Comparison of ENCODE assay signal across 7 mouse cellular contexts in the genomic region with DNA sequence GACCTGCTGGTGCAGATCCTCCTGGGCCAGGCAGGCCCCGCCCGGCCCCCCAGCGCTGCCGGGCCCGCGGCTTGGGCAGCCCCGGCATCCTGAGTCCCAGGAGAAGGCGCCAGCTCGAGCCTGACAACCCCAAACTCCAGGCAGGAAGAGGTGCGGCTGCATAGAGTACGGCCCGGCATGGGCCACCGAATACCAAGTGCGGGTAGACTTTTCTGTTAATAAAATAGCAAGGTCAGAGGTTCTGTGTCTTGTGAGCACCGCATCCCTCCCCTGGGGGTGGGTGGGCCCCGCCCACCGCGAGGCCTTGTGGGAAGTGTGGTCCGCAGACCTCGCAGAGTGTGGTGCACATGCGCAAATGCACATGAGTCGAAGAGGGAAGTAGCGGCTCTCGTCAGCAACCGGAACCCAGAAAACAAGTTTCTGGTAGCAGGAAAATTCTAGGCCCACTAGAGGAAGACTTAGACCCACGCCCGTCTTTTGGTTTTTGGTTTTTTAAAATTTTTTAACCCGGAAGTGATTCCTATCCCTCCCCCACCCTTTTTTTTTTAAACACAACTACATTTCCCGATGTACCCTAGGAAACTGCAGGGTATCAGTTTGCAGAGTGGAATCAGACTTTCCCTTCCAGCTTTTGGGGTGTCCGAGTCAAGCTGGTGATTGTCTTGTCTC. TPM values are rescaled to one million over a fixed set of nuclear protein-coding genes. Genes with fewer than 3 reads are reported as not detected.
A peak's percentile ranks its signal among the peaks of the same experiment; 100 is the strongest.
DNase-seq lines count a peak whose midpoint lies in the region; ATAC-seq and TF ChIP-seq lines count a peak whose summit lies in the region.

No protein-coding gene starts in this region.

- peaks cover 6% of the 10 kb centered on the region; the same call in 1 of the 2 replicates for H3K36me3 ChIP-seq in intestine, postnatal 0 days (ENCODE audit: control insufficient read depth, insufficient read depth)
- peaks cover 5% of the 10 kb centered on the region for H3K36me3 ChIP-seq in midbrain, embryonic 12.5 days
- H3K36me3 ChIP-seq in small intestine, adult 2 months (ENCODE audit: control insufficient read depth, insufficient read depth, low read length), result peaks cover 4% of the 10 kb centered on the region

- H3K4me3 ChIP-seq in intestine, postnatal 0 days (ENCODE audit: low read depth, low read length), result peak overlapping the region; percentile 54
- peak overlapping the region; percentile 56 for H3K4me3 ChIP-seq in midbrain, embryonic 12.5 days
- H3K4me3 ChIP-seq in small intestine, adult 2 months (ENCODE audit: low read depth, low read length), result peak overlapping the region; percentile 77

- TF ChIP-seq CTCF in intestine, postnatal 0 days (IDR thresholded peaks at IDR 0.05; ENCODE audit: low read depth), result no peak
- TF ChIP-seq CTCF in small intestine, adult 2 months (IDR thresholded peaks at IDR 0.05; ENCODE audit: extremely low read depth, insufficient read length, insufficient replicate concordance, low read depth, low read length), result no peak

- intact Hi-C loops in left cerebral cortex, postnatal 4 days (cut with DNase I), result no loop called here

- H3K4me2 ChIP-seq in intestine, postnatal 0 days (replicated peaks; ENCODE audit: low read depth), result peak overlapping the region; percentile 93
- H3K4me2 ChIP-seq in midbrain, embryonic 12.5 days (replicated peaks), result peak overlapping the region; percentile 69

- TF ChIP-seq POLR2A in small intestine, adult 2 months (IDR thresholded peaks at IDR 0.05; ENCODE audit: low read depth, low read length), result peak; percentile 68; the same call in 1 of the 2 replicates

- under 1% methylated on average over 30 of the region's 30 CpGs for WGBS in intestine, postnatal 0 days
- WGBS in midbrain, embryonic 12.5 days, result under 1% methylated on average over 30 of the region's 30 CpGs
- WGBS in small intestine, adult 2 months, result under 1% methylated on average over 30 of the region's 30 CpGs

- peak overlapping the region; percentile 51 for H3K27ac ChIP-seq in intestine, postnatal 0 days (ENCODE audit: low read depth, low read length)
- H3K27ac ChIP-seq in midbrain, embryonic 12.5 days (replicated peaks), result peak overlapping the region; percentile 67
- H3K27ac ChIP-seq in small intestine, adult 2 months (ENCODE audit: insufficient read depth, low read depth, low read length), result peak overlapping the region; percentile 48

- 0 out of 2 replicates have a peak, but pooled peaks cover 4% of the 10 kb centered on the region for H3K4me1 ChIP-seq in intestine, postnatal 0 days (replicated peaks; ENCODE audit: control insufficient read depth, insufficient read depth, low read length)
- H3K4me1 ChIP-seq in midbrain, embryonic 12.5 days, result peaks cover 32% of the 10 kb centered on the region
- peaks cover 5% of the 10 kb centered on the region; the same call in 1 of the 2 replicates for H3K4me1 ChIP-seq in small intestine, adult 2 months (ENCODE audit: control insufficient read depth, insufficient read depth, insufficient read length, low read length)

- no peaks in the 10 kb centered on the region for H3K27me3 ChIP-seq in intestine, postnatal 0 days (replicated peaks; ENCODE audit: control insufficient read depth, insufficient read depth, low read length)
- H3K27me3 ChIP-seq in midbrain, embryonic 12.5 days, result peaks cover 41% of the 10 kb centered on the region
- H3K27me3 ChIP-seq in small intestine, adult 2 months (ENCODE audit: control insufficient read depth, insufficient read depth, low read length), result no peaks in the 10 kb centered on the region

- ATAC-seq in intestine, postnatal 0 days, result peak; percentile 80
- ATAC-seq in midbrain, embryonic 12.5 days (ENCODE audit: low FRiP score, low read depth), result peak; percentile 83

- H3K9me3 ChIP-seq in intestine, postnatal 0 days (ENCODE audit: control insufficient read depth), result no peaks in the 10 kb centered on the region
- H3K9me3 ChIP-seq in midbrain, embryonic 12.5 days, result no peaks in the 10 kb centered on the region

- DNase-seq in adrenal gland, adult 8-10 months, result peak; percentile 95
- DNase-seq in embryo, embryonic 9.5 days (ENCODE audit: extremely low spot score), result peak; percentile 92
- DNase-seq in gonadal fat pad, adult 2 months (ENCODE audit: low read depth), result peak; percentile 54
- DNase-seq in left cerebral cortex, postnatal 4 days, result peak; percentile 95

- H3K9ac ChIP-seq in intestine, postnatal 0 days (ENCODE audit: low read depth, low read length), result peak overlapping the region; percentile 55
- peak overlapping the region; percentile 55 for H3K9ac ChIP-seq in midbrain, embryonic 12.5 days (replicated peaks)

RNA-seq across cellular contexts. Expression of gene 1700067K01Rik, which starts 3.4 kb away (rescaled TPM):
- under 1 TPM in 2 of 4 experiments, not detected in 2; 0.49 TPM for total RNA-seq in adrenal gland, adult 8-10 months (2022)
- 0.28 TPM in 2 replicates for polyA plus RNA-seq in gonadal fat pad, adult 2 months (2012; rRNA removed)
- polyA plus RNA-seq in intestine, postnatal 0 days (2015; fragmentation: Nextera tagmentation; extraction: Ambion mirVana), result 0.68 and 0.86 TPM in 2 replicates
- total RNA-seq in left cerebral cortex, postnatal 4 days (2021), result 1 to 10 TPM in 1 of 2 experiments, under 1 TPM in 1; 0.46 to 1.1 TPM
- polyA plus RNA-seq in midbrain, embryonic 12.5 days (2016; fragmentation: Nextera tagmentation; extraction: Ambion mirVana), result 0.89 and 1.1 TPM in 2 replicates
- polyA plus RNA-seq in small intestine, adult 2 months (2012; rRNA removed), result 0.30 and 0.91 TPM in 2 replicates

RNA-seq across cellular contexts. Expression of gene Samd1, which starts 7.2 kb away (rescaled TPM):
- total RNA-seq in adrenal gland, adult 8-10 months (2022), result 10 to 100 TPM; 27.4 to 44.2 (median 34.9) TPM
- polyA plus RNA-seq in gonadal fat pad, adult 2 months (2012; rRNA removed), result 32.3 and 36.3 TPM in 2 replicates
- 3.5 and 4.5 TPM in 2 replicates for polyA plus RNA-seq in intestine, postnatal 0 days (2015; fragmentation: Nextera tagmentation; extraction: Ambion mirVana)
- 10 to 100 TPM; 82.8 to 83.9 TPM for total RNA-seq in left cerebral cortex, postnatal 4 days (2021)
- 7.7 and 9.7 TPM in 2 replicates for polyA plus RNA-seq in midbrain, embryonic 12.5 days (2016; fragmentation: Nextera tagmentation; extraction: Ambion mirVana)
- 17.1 and 35.1 TPM in 2 replicates for polyA plus RNA-seq in small intestine, adult 2 months (2012; rRNA removed)

RNA-seq across cellular contexts. Expression of gene 2210011C24Rik, which starts 7.3 kb away (rescaled TPM):
- total RNA-seq in adrenal gland, adult 8-10 months (2022), result under 1 TPM in 2 of 4 experiments, not detected in 2; 0.62 to 0.77 TPM
- 0.86 and 1.1 TPM in 2 replicates for polyA plus RNA-seq in gonadal fat pad, adult 2 months (2012; rRNA removed)
- 4.5 and 4.7 TPM in 2 replicates for polyA plus RNA-seq in intestine, postnatal 0 days (2015; fragmentation: Nextera tagmentation; extraction: Ambion mirVana)
- not detected for total RNA-seq in left cerebral cortex, postnatal 4 days (2021)
- not detected in 2 replicates for polyA plus RNA-seq in midbrain, embryonic 12.5 days (2016; fragmentation: Nextera tagmentation; extraction: Ambion mirVana)
- polyA plus RNA-seq in small intestine, adult 2 months (2012; rRNA removed), result 9.1 and 13.5 TPM in 2 replicates

RNA-seq across cellular contexts. Expression of gene Palm3, which starts 16.6 kb away (rescaled TPM):
- total RNA-seq in adrenal gland, adult 8-10 months (2022), result 1 to 10 TPM in 3 of 4 experiments, under 1 TPM in 1; 0.70 to 3.9 (median 2.3) TPM
- 0.49 and 1.0 TPM in 2 replicates for polyA plus RNA-seq in gonadal fat pad, adult 2 months (2012; rRNA removed)
- polyA plus RNA-seq in intestine, postnatal 0 days (2015; fragmentation: Nextera tagmentation; extraction: Ambion mirVana), result 0.30 and 0.39 TPM in 2 replicates
- 10 to 100 TPM; 13.2 to 15.5 TPM for total RNA-seq in left cerebral cortex, postnatal 4 days (2021)
- 3.5 and 3.9 TPM in 2 replicates for polyA plus RNA-seq in midbrain, embryonic 12.5 days (2016; fragmentation: Nextera tagmentation; extraction: Ambion mirVana)
- 0.11 and 0.15 TPM in 2 replicates for polyA plus RNA-seq in small intestine, adult 2 months (2012; rRNA removed)

RNA-seq across cellular contexts. Expression of gene Prkaca, which starts 31.9 kb away (rescaled TPM):
- 100 to 1,000 TPM; 240 to 263 (median 253) TPM for total RNA-seq in adrenal gland, adult 8-10 months (2022)
- 127 and 129 TPM in 2 replicates for polyA plus RNA-seq in gonadal fat pad, adult 2 months (2012; rRNA removed)
- 70.7 and 72.5 TPM in 2 replicates for polyA plus RNA-seq in intestine, postnatal 0 days (2015; fragmentation: Nextera tagmentation; extraction: Ambion mirVana)
- 100 to 1,000 TPM; 199 to 209 TPM for total RNA-seq in left cerebral cortex, postnatal 4 days (2021)
- polyA plus RNA-seq in midbrain, embryonic 12.5 days (2016; fragmentation: Nextera tagmentation; extraction: Ambion mirVana), result 193 and 207 TPM in 2 replicates
- polyA plus RNA-seq in small intestine, adult 2 months (2012; rRNA removed), result 21.8 and 43.8 TPM in 2 replicates

Comparison
In these comparisons a context has a peak if more than half of its experiments do, and no peak if none do; other contexts are left out.
1. Peak in every context shown above with its lines: DNase-seq, ATAC-seq, H3K4me3 ChIP-seq and H3K27ac ChIP-seq.